Mouse (Mus musculus) adrenal gland (tissue): ENCODE data around the gene Ppp1r27.

Source experiments
- intact Hi-C: fragments of 180-260 bp; cut with DNase I; formaldehyde crosslinking; loops from one replicate; pipeline ENCODE4 v1.15.1; 2025

The Ppp1r27 gene

GRCm38 (mm10) chr11:120548786-120549167 is 2.2 kb downstream of the Ppp1r27 start:
- intact Hi-C loops: no loop called here

- intact Hi-C loops: no loop called here
These were observed 2.7 kb downstream of the Ppp1r27 start for GRCm38 (mm10) chr11:120548214-120548613.

DNA sequence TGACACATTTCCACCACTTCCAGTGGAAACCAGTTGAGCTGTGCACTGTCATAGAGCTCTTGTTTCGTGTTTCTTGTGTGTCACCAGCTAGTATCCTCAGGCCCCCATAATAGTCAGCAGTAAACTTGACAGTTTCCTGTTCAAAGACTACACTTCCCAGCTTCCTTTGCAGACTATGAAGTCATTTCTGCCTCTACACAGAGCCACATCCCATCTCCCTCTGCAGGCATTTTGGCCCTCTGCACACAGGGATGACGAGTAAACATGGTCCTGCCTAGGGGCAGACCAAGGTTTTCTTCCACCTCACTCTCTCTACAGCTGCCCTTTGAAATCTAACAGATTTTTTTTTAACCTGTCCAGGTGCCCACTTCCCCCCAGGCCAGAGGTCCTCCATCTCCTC is 3.5 kb downstream of the Ppp1r27 start:
- intact Hi-C loops: no loop called here

- intact Hi-C loops: no loop called here
These were observed 5.0 kb downstream of the Ppp1r27 start for GRCm38 (mm10) chr11:120545964-120546363.

DNA sequence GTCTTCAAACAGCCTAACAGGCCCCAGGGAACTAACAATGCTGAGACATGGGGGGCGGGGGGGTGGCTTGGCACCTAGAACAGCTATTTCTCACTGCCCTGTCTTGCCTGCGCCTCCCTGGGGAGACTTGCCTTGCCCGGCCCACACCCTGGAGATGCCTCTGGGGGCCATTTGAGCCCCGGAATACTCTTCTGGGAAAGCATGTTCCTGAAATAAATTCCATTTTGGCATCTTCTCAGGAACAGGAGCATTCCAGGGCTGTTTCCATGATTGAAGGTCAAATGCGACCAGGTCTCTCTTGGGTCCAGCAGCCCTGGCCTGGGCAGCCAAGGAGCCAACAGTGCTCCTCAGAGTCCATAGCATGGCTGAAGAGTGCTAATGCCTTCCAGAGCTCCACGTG is 8.6 kb downstream of the Ppp1r27 start:
- intact Hi-C loops: no loop called here

GRCm38 (mm10) chr11:120541907-120542306 is 9.0 kb downstream of the Ppp1r27 start:
- intact Hi-C loops: no loop called here

GRCm38 (mm10) chr11:120539285-120540014 is 11.5 kb downstream of the Ppp1r27 start:
- intact Hi-C loops: no loop called here

GRCm38 (mm10) chr11:120538955-120539284 is 12.0 kb downstream of the Ppp1r27 start:
- intact Hi-C loops: no loop called here

- intact Hi-C loops: no loop called here
These were observed 12.4 kb downstream of the Ppp1r27 start for GRCm38 (mm10) chr11:120538485-120538884.

DNA sequence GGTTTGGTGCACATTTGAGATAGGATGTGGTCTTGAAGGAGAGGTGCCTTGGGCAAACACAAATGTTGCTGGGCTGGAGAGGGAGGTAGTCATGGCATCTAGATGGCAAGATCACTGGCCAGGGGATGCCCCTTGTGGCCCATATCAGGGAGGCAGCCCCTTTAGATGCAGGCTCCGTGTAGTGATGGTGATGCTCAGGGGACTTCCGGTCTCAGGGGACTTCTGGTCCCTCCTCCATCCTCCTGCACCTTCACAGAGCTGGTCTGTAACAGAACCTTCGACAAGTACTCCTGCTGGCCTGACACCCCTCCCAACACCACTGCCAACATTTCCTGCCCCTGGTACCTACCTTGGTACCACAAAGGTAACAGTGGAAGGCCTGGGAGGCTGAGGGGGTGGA is 15.1 kb downstream of the Ppp1r27 start:
- intact Hi-C loops: no loop called here

DNA sequence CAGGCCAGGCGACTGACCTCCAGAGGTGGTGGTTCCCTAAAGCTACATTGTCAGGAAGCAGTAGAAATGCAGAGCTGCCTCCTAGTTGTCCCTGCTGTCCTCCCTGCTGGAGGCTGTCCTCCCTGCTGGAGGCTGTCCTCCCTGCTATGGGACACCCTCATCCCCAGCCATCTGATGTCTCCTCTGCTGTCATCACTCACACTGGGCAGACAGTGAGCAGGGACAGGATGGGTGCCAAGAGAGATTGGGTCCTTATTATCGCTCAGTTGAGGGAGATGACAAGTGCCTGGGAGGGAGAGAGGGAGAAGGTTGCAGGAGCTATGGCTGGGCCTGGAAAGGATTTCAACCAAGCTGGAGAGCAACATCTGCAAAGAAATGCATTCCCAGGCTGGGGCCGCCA is 15.8 kb downstream of the Ppp1r27 start:
- intact Hi-C loops: no loop called here

GRCm38 (mm10) chr11:120534093-120534492 is 16.8 kb downstream of the Ppp1r27 start:
- intact Hi-C loops: no loop called here

DNA sequence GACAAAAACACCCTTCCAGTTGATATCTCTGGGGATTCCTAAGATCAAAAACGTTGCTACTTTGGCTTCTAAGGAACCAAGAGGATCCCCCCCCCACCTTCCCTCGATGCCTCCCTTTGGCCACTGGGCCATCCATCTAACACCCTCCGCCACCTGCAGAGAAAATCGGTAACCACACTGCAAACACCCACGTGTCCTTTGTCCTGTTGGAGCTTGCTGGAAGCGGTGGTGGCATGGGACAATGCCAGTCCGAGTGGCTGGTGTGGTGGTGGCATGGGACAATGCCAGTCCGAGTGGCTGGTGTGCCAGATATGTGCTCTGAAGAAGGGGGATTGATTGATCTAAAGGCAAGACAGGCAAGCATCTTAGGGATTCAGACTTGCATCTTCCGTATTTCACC is 19.3 kb downstream of the Ppp1r27 start:
- intact Hi-C loops: no loop called here

DNA sequence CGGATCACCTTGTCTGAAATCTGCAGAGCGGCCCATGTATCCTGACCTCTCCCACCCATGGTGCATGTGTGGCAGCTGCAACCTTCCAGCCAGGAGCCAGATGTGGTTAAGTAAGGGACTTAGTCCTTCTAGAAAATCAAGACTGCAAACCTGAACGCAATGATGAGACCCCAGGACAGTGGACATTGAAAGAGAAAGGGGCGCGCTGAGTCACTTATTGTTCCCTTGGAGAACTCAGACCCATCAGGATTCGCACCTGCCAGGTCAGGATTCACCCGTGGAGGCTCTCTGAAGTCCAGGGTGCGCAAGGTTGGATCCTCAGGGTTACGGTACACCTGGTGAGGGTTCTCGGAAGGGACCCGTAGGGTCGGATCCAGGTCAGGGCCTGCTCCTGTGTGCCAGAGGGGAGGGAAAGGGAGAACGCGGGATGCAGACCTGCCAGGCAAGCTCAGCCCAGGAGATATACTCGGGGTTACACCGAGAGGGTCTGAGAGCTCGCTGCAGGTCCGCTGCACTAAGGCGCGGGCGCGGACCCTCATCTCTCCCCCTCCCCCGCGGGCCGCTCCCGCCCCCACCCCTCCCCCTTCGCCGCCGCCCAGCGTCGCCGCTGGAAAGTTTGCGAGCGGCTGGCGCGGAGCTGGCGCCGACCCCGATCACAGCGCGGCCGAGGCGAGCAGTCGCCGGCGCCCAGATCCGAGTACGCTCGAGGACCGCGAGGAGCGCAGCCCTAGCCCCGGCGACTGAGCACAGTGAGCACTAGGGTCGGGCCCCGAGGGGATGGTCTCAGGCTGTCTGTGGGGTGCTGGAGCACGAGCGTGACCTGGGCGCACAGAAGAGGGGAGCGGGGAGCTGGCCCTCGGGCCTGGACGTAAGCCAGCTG is 20.6 kb downstream of the Ppp1r27 start, which contains the start of gene Gcgr:
TSS of gene Gcgr (plus strand) at position 615 of the 880 bp plus-strand sequence.
- intact Hi-C loops: no loop called here

- intact Hi-C loops: no loop called here
These were observed 22.0 kb downstream of the Ppp1r27 start for GRCm38 (mm10) chr11:120528903-120529302.

DNA sequence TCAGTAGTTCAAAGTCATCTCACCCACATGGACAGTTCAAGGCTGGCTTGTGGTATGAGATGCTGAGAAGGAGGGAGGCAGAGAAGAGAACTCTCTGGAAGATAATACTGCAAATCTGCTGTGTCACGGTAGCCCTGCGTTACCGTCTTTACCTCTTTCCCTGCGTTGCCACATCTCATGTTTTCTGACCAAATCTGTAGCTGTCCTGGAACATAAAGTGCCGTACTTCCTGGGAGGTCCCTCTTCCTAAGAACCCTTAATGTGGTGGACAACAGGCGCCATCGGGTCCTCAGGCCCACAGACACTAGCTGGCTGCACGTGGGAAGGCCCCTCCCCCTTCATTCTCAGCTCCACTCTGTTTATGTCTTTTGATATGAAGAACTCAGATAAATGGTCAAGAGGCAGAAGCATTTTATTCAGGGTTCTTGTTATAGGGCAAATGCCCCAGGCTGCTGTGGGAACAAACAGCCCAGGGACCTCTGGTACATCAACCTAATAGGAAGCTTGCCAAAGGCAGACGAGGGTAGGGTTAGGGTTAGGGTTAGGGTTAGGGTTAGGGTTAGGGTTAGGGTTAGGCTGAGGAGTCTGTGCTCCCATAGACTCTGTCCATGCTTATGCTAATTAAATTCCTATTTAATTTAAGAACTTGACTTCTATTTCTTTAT is 23.1 kb downstream of the Ppp1r27 start:
- intact Hi-C loops: no loop called here

DNA sequence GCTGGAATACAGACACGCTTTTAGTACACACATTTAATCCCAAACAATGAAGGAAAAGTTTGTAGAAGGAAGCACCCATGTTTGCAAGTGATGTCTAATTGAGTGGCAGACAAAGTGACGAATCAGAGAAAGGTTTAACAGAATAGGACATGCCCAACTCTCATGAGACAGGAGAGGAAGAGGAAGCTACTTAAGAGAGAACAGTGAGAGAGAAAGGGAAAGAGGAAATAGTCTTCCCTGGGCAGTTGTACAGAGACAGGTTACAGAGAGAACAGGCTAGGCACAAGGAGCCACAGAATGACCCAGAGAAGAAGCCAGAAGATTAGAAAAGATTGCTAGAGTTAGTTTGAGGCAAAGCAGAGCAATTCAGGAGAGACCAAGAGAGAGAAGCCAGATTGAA is 25.0 kb downstream of the Ppp1r27 start:
- intact Hi-C loops: no loop called here

DNA sequence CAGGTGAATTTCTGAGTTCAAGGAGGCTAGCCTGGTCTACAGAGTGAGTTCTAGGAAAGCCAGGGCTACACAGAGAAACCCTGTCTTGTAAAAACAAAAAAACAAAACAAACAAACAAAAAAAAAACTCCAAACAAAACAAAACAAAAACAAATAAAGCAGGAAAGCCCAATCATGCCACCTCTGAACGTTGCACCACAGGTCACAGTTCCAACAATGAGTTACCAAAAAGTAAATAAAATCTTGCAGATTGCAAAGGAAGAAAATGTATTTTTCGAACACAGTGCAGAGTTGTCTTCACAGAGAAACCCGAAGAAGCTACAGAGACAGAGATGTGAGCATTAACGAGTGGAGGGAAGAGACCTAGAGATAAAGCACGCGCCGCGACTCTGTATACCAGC is 28.4 kb downstream of the Ppp1r27 start:
- intact Hi-C loops: no loop called here

DNA sequence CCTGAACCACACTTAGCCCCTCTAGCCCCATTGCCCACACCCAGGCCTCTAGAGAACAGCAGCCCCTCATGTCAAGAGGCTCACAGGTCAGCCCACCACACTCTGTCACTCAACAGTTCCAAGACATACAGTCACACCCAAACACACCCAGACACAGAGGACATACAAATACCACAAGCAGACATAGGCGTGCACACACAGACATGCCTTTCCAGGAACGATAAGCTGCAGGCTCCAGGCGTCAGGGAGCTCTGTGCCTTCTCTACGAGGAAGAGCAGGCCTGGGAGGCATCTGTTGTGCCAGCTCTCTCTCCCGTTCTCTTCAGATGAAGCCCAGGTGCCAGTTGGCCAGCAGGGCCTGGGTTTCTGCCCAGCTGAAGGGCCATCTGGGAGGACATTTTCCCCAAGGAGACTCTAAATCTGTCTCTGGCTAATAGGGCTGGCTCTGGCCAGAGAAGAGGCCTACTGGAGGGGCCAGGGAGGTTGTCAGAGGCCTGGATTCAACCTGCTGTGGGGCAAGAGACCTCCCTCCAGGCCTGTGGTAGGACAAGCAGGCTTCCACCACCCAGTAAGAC is 29.9 kb downstream of the Ppp1r27 start:
- intact Hi-C loops: no loop called here

- intact Hi-C loops: no loop called here
These were observed 30.4 kb downstream of the Ppp1r27 start for GRCm38 (mm10) chr11:120520498-120520897.

GRCm38 (mm10) chr11:120519738-120520137 is 31.2 kb downstream of the Ppp1r27 start:
- intact Hi-C loops: loop anchor here (5.0 kb wide), 2 partner anchors 53 to 93 kb away; partner anchors contain the start of gene P4hb

- intact Hi-C loops: loop anchor here (5.0 kb wide), 2 partner anchors 54 to 94 kb away; partner anchors contain the start of gene P4hb
These were observed 32.4 kb downstream of the Ppp1r27 start for GRCm38 (mm10) chr11:120518558-120518957.
